Mouse (Mus musculus) neural tube, embryonic 12.5 days (tissue): ENCODE measurements around the gene Gprc5d. TPM values are rescaled to one million over a fixed set of nuclear protein-coding genes. Genes with fewer than 3 reads are reported as not detected.

ENCODE experiments used
- ATAC-seq: fragments of 200-750 bp; cut with Nextera tagmentation; 2 replicates; pipeline ENCODE4 v1.8.0; 2017; ENCODE audit warnings: low read depth, mild to moderate bottlenecking, moderate TSS enrichment, moderate library complexity; ENCODE audit not compliant: low FRiP score
- H3K27ac ChIP-seq: fragments of 300-500 bp; sonication (generic); 2 replicates; pipeline ENCODE4 v1.5.1; 2016
- H3K27me3 ChIP-seq: fragments of 300-500 bp; sonication (generic); replicated peaks from 2 replicates; pipeline ENCODE4 v1.6.1; 2016; ENCODE audit warnings: mild to moderate bottlenecking
- H3K36me3 ChIP-seq: fragments of 300-500 bp; sonication (generic); 2 replicates; pipeline ENCODE4 v1.6.1; 2016; ENCODE audit warnings: mild to moderate bottlenecking
- H3K4me1 ChIP-seq: fragments of 300-500 bp; sonication (generic); 2 replicates; pipeline ENCODE4 v1.6.1; 2016
- H3K4me2 ChIP-seq: fragments of 300-500 bp; sonication (generic); replicated peaks from 2 replicates; pipeline ENCODE4 v1.6.1; 2016; ENCODE audit warnings: mild to moderate bottlenecking
- H3K4me3 ChIP-seq: fragments of 300-500 bp; sonication (generic); 2 replicates; pipeline ENCODE4 v1.5.1; 2016
- H3K9ac ChIP-seq: fragments of 300-500 bp; sonication (generic); 2 replicates; pipeline ENCODE4 v1.6.1; 2016; ENCODE audit warnings: mild to moderate bottlenecking
- H3K9me3 ChIP-seq: fragments of 300-500 bp; sonication (generic); 2 replicates; pipeline ENCODE4 v1.6.1; 2016; ENCODE audit warnings: mild to moderate bottlenecking
- WGBS: fragments of 180-500 bp; shearing (Covaris S2); methylation state at CpG from one replicate; pipeline ENCODE4 v1.1.7; 2016; 5-methylcytosine and 5-hydroxymethylcytosine counted together
- polyA plus RNA-seq: library from polyadenylated mRNA; unstranded; fragments of >200 nt; fragmentation: Nextera tagmentation; extraction: Ambion mirVana; gene quantifications from 2 replicates; pipeline ENCODE4 v1.2.1, GENCODE M21; 2016

Gprc5d gene
- not detected in 2 replicates for polyA plus RNA-seq

GRCm38 (mm10) chr6:135118183-135118582 lies at the start of gene Gprc5d:
Gene Gprc5d, minus strand, starts transcription at chr6:135118283.
- H3K4me2 ChIP-seq = no peak within 1 kb of the TSS
- peaks cover 2% of the 10 kb centered on the region for H3K4me1 ChIP-seq
- H3K9me3 ChIP-seq = no peaks in the 10 kb centered on the region
- WGBS = 89% methylated on average over 5 of the region's 5 CpGs
- ATAC-seq = no peak
- H3K36me3 ChIP-seq = no peaks in the 10 kb centered on the region
- no peak within 1 kb of the TSS for H3K4me3 ChIP-seq
- no peaks in the 10 kb centered on the region for H3K27me3 ChIP-seq
- no peak within 1 kb of the TSS for H3K27ac ChIP-seq
- no peak within 1 kb of the TSS for H3K9ac ChIP-seq

- no peak for ATAC-seq
- Histone ChIP-seq H3K4me3 (no peak overlapping the region), H3K4me2 (0 out of 2 replicates have a peak overlapping the region, but pooled peaks have one; percentile 82)
These were observed 48.6 kb upstream of the Gprc5d start for GRCm38 (mm10) chr6:135166712-135167111.

GRCm38 (mm10) chr6:135166262-135166661 lies 48.2 kb upstream of the Gprc5d start:
- no peaks in the 10 kb centered on the region for H3K36me3 ChIP-seq
- H3K9ac ChIP-seq = no peak overlapping the region
- no peak overlapping the region for H3K4me2 ChIP-seq
- ATAC-seq = no peak
- 88% methylated on average over 3 of the region's 3 CpGs for WGBS
- H3K4me3 ChIP-seq = no peak overlapping the region
- no peaks in the 10 kb centered on the region for H3K4me1 ChIP-seq
- no peaks in the 10 kb centered on the region for H3K9me3 ChIP-seq
- no peaks in the 10 kb centered on the region for H3K27me3 ChIP-seq
- H3K27ac ChIP-seq = no peak overlapping the region

More at GRCm38 (mm10) chr6:135166712-135167111, 48.6 kb upstream of the Gprc5d start:
- no peak overlapping the region for H3K27ac ChIP-seq
- no peaks in the 10 kb centered on the region for H3K27me3 ChIP-seq
- no peaks in the 10 kb centered on the region for H3K4me1 ChIP-seq
- no peaks in the 10 kb centered on the region for H3K36me3 ChIP-seq
- no peaks in the 10 kb centered on the region for H3K9me3 ChIP-seq
- 45% methylated on average over 5 of the region's 5 CpGs for WGBS
- H3K9ac ChIP-seq = no peak overlapping the region

GRCm38 (mm10) chr6:135165706-135166105 lies 47.6 kb upstream of the Gprc5d start:
- no peak overlapping the region for H3K4me2 ChIP-seq
- H3K9ac ChIP-seq = no peak overlapping the region
- H3K4me1 ChIP-seq = no peaks in the 10 kb centered on the region
- H3K36me3 ChIP-seq = no peaks in the 10 kb centered on the region
- H3K4me3 ChIP-seq = no peak overlapping the region
- H3K9me3 ChIP-seq = no peaks in the 10 kb centered on the region
- no peaks in the 10 kb centered on the region for H3K27me3 ChIP-seq
- H3K27ac ChIP-seq = no peak overlapping the region
- no peak for ATAC-seq
- 87% methylated on average over 2 of the region's 2 CpGs for WGBS

GRCm38 (mm10) chr6:135165191-135165590 lies 47.1 kb upstream of the Gprc5d start:
- H3K27me3 ChIP-seq = no peaks in the 10 kb centered on the region
- ATAC-seq = no peak
- H3K9ac ChIP-seq = no peak overlapping the region
- 71% methylated on average over 3 of the region's 3 CpGs for WGBS
- no peaks in the 10 kb centered on the region for H3K9me3 ChIP-seq
- no peaks in the 10 kb centered on the region for H3K4me1 ChIP-seq
- H3K27ac ChIP-seq = no peak overlapping the region
- H3K36me3 ChIP-seq = no peaks in the 10 kb centered on the region
- no peak overlapping the region for H3K4me2 ChIP-seq
- no peak overlapping the region for H3K4me3 ChIP-seq

GRCm38 (mm10) chr6:135162861-135163260 lies 44.8 kb upstream of the Gprc5d start:
- Histone ChIP-seq H3K27me3 (no peaks in the 10 kb centered on the region), H3K9me3 (no peaks in the 10 kb centered on the region), H3K27ac (no peak overlapping the region), H3K36me3 (no peaks in the 10 kb centered on the region), H3K4me3 (no peak overlapping the region), H3K4me1 (no peaks in the 10 kb centered on the region), H3K4me2 (no peak overlapping the region), H3K9ac (no peak overlapping the region)
- no peak for ATAC-seq
- WGBS = 80% methylated on average over 4 of the region's 4 CpGs

GRCm38 (mm10) chr6:135162311-135162710 lies 44.2 kb upstream of the Gprc5d start:
- 84% methylated on average over 3 of the region's 3 CpGs for WGBS
- no peak overlapping the region for H3K4me3 ChIP-seq

GRCm38 (mm10) chr6:135161356-135161755 lies 43.3 kb upstream of the Gprc5d start:
- no peak overlapping the region for H3K27ac ChIP-seq
- ATAC-seq = no peak
- no peaks in the 10 kb centered on the region for H3K36me3 ChIP-seq
- no peak overlapping the region for H3K4me3 ChIP-seq
- no peak overlapping the region for H3K9ac ChIP-seq
- no peaks in the 10 kb centered on the region for H3K27me3 ChIP-seq
- no peaks in the 10 kb centered on the region for H3K4me1 ChIP-seq
- H3K4me2 ChIP-seq = no peak overlapping the region
- H3K9me3 ChIP-seq = no peaks in the 10 kb centered on the region
- WGBS = 80% methylated on average over 4 of the region's 4 CpGs

More at GRCm38 (mm10) chr6:135162311-135162710, 44.2 kb upstream of the Gprc5d start:
- H3K9ac ChIP-seq = no peak overlapping the region
- H3K27ac ChIP-seq = no peak overlapping the region
- H3K9me3 ChIP-seq = no peaks in the 10 kb centered on the region
- no peaks in the 10 kb centered on the region for H3K36me3 ChIP-seq
- no peak overlapping the region for H3K4me2 ChIP-seq
- no peaks in the 10 kb centered on the region for H3K27me3 ChIP-seq
- H3K4me1 ChIP-seq = no peaks in the 10 kb centered on the region
- no peak for ATAC-seq

GRCm38 (mm10) chr6:135158509-135158908 lies 40.4 kb upstream of the Gprc5d start:
- 30% methylated on average over 4 of the region's 4 CpGs for WGBS
- Histone ChIP-seq H3K4me1 (no peaks in the 10 kb centered on the region), H3K27ac (no peak overlapping the region), H3K4me2 (no peak overlapping the region), H3K27me3 (no peaks in the 10 kb centered on the region), H3K36me3 (no peaks in the 10 kb centered on the region), H3K9ac (no peak overlapping the region), H3K9me3 (no peaks in the 10 kb centered on the region), H3K4me3 (no peak overlapping the region)
- no peak for ATAC-seq

GRCm38 (mm10) chr6:135157496-135157895 lies 39.4 kb upstream of the Gprc5d start:
- Histone ChIP-seq H3K4me3 (no peak overlapping the region), H3K4me2 (no peak overlapping the region), H3K27me3 (no peaks in the 10 kb centered on the region), H3K27ac (no peak overlapping the region), H3K4me1 (no peaks in the 10 kb centered on the region), H3K9ac (no peak overlapping the region), H3K9me3 (no peaks in the 10 kb centered on the region), H3K36me3 (no peaks in the 10 kb centered on the region)
- ATAC-seq = no peak
- 83% methylated on average over 4 of the region's 4 CpGs for WGBS

GRCm38 (mm10) chr6:135156597-135156996 lies 38.5 kb upstream of the Gprc5d start:
- no peaks in the 10 kb centered on the region for H3K27me3 ChIP-seq
- no peak for ATAC-seq
- no peaks in the 10 kb centered on the region for H3K4me1 ChIP-seq
- H3K9me3 ChIP-seq = no peaks in the 10 kb centered on the region
- H3K36me3 ChIP-seq = no peaks in the 10 kb centered on the region
- H3K4me3 ChIP-seq = no peak overlapping the region
- 80% methylated on average over 8 of the region's 8 CpGs for WGBS
- H3K9ac ChIP-seq = no peak overlapping the region
- no peak overlapping the region for H3K4me2 ChIP-seq
- no peak overlapping the region for H3K27ac ChIP-seq

- WGBS = 87% methylated on average over 5 of the region's 5 CpGs
- Histone ChIP-seq H3K27ac (no peak overlapping the region), H3K4me1 (no peaks in the 10 kb centered on the region), H3K27me3 (no peaks in the 10 kb centered on the region), H3K9me3 (no peaks in the 10 kb centered on the region), H3K4me2 (no peak overlapping the region), H3K9ac (no peak overlapping the region), H3K36me3 (no peaks in the 10 kb centered on the region), H3K4me3 (no peak overlapping the region)
- ATAC-seq = no peak
These were observed 35.6 kb upstream of the Gprc5d start for GRCm38 (mm10) chr6:135153719-135154118.

- no peak overlapping the region for H3K4me3 ChIP-seq
- ATAC-seq = no peak
- 43% methylated on average over 5 of the region's 5 CpGs for WGBS
- no peaks in the 10 kb centered on the region for H3K9me3 ChIP-seq
- no peak overlapping the region for H3K27ac ChIP-seq
- H3K9ac ChIP-seq = no peak overlapping the region
- H3K27me3 ChIP-seq = no peaks in the 10 kb centered on the region
- H3K4me2 ChIP-seq = no peak overlapping the region
- no peaks in the 10 kb centered on the region for H3K4me1 ChIP-seq
- no peaks in the 10 kb centered on the region for H3K36me3 ChIP-seq
These were observed 32.2 kb upstream of the Gprc5d start for GRCm38 (mm10) chr6:135150311-135150710.
